Mouse (Mus musculus) myocyte (in vitro differentiated cells): ENCODE results near the gene Adal. TPM values are rescaled to one million over a fixed set of nuclear protein-coding genes. Genes with fewer than 3 reads are reported as not detected.

Experiments used
- H3K27me3 ChIP-seq: one replicate; pipeline ENCODE4 v1.6.1; 2011; ENCODE audit not compliant: control insufficient read depth, insufficient read depth, insufficient read length
- H3K36me3 ChIP-seq: one replicate; pipeline ENCODE4 v1.6.1; 2011; ENCODE audit not compliant: control insufficient read depth, insufficient read depth
- H3K4me2 ChIP-seq: one replicate; pipeline ENCODE4 v1.6.1; 2011; ENCODE audit warnings: low read depth, control low read depth
- H3K4me3 ChIP-seq: one replicate; pipeline ENCODE4 v1.5.1; 2011; ENCODE audit warnings: mild to moderate bottlenecking, control low read depth, moderate library complexity
- H3K79me2 ChIP-seq: one replicate; pipeline ENCODE4 v1.6.1; 2011; ENCODE audit not compliant: control insufficient read depth, insufficient read depth
- H3ac ChIP-seq: one replicate; pipeline ENCODE4 v1.6.1; 2011; ENCODE audit not compliant: control insufficient read depth, insufficient read length
- CEBPB ChIP-seq: IDR thresholded peaks from 2 replicates; pipeline ENCODE4 v1.6.1; 2011; ENCODE audit warnings: mild to moderate bottlenecking, moderate library complexity; ENCODE audit not compliant: poor library complexity, insufficient read depth, severe bottlenecking
- E2F4 ChIP-seq: IDR thresholded peaks from one replicate; pipeline ENCODE4 v1.6.1; 2011; ENCODE audit warnings: mild to moderate bottlenecking, control low read depth, moderate library complexity; ENCODE audit not compliant: insufficient read depth
- MAX ChIP-seq: IDR thresholded peaks from one replicate; pipeline ENCODE4 v1.6.1; 2011; ENCODE audit warnings: low read depth, mild to moderate bottlenecking, control low read depth
- MYOD1 ChIP-seq, 3 experiments: IDR thresholded peaks; one replicate each; pipeline ENCODE4 v1.6.1; 2011; ENCODE audit warnings: control low read depth in 2 of 3, low read depth in 2 of 3, mild to moderate bottlenecking in 2 of 3, moderate library complexity in 1 of 3; ENCODE audit not compliant: insufficient read length in 2 of 3, control insufficient read depth in 1 of 3
- MYOG ChIP-seq, 3 experiments: IDR thresholded peaks; one replicate each; pipeline ENCODE4 v1.6.1; 2011; ENCODE audit warnings: control low read depth in 2 of 3, low read depth in 2 of 3, mild to moderate bottlenecking in 2 of 3; ENCODE audit not compliant: insufficient read length in 2 of 3, control insufficient read depth in 1 of 3, insufficient read depth in 1 of 3
- POLR2A ChIP-seq: IDR thresholded peaks from one replicate; pipeline ENCODE4 v1.6.1; 2011; ENCODE audit warnings: low read depth, mild to moderate bottlenecking, control low read depth, moderate library complexity; ENCODE audit not compliant: insufficient read length
- POLR2AphosphoS2 ChIP-seq: IDR thresholded peaks from one replicate; pipeline ENCODE4 v1.6.1; 2011; ENCODE audit warnings: low read depth, control low read depth; ENCODE audit not compliant: insufficient read length
- REST ChIP-seq: IDR thresholded peaks from one replicate; pipeline ENCODE4 v1.6.1; 2011; ENCODE audit warnings: mild to moderate bottlenecking, control low read depth, moderate library complexity; ENCODE audit not compliant: insufficient read depth, insufficient read length
- SRF ChIP-seq: IDR thresholded peaks from one replicate; pipeline ENCODE4 v1.6.1; 2011; ENCODE audit warnings: low read depth; ENCODE audit not compliant: control insufficient read depth, insufficient read length
- TCF12 ChIP-seq: IDR thresholded peaks from one replicate; pipeline ENCODE4 v1.6.1; 2011; ENCODE audit warnings: mild to moderate bottlenecking, control low read depth; ENCODE audit not compliant: poor library complexity, insufficient read depth, severe bottlenecking
- TCF3 ChIP-seq: IDR thresholded peaks from one replicate; pipeline ENCODE4 v1.6.1; 2011; ENCODE audit warnings: low read depth, control low read depth; ENCODE audit not compliant: insufficient read length
- USF1 ChIP-seq: IDR thresholded peaks from one replicate; pipeline ENCODE4 v1.6.1; 2011; ENCODE audit warnings: low read depth, mild to moderate bottlenecking, control low read depth, moderate library complexity
- polyA plus RNA-seq: library from polyadenylated mRNA; unstranded; fragments of >200 nt; fragmentation: generic; extraction: Trizol; gene quantifications from one replicate; pipeline ENCODE4 v1.2.1, GENCODE M21; 2012; ENCODE audit warnings: missing spikeins

Gene Adal
- polyA plus RNA-seq = 1.5 TPM

- TF ChIP-seq USF1 = no peak
- TF ChIP-seq POLR2AphosphoS2 = peak; percentile 91
- TF ChIP-seq POLR2A = peak; percentile 77
- no peak for TF ChIP-seq REST
- TF ChIP-seq MAX = no peak
Measured at GRCm38 (mm10) chr2:121140018-121140882, at the start of gene Adal, which contains the start of gene Lcmt2. Gene Adal, plus strand, starts transcription at chr2:121140428. Gene Lcmt2, minus strand, starts transcription at chr2:121140653.

DNA sequence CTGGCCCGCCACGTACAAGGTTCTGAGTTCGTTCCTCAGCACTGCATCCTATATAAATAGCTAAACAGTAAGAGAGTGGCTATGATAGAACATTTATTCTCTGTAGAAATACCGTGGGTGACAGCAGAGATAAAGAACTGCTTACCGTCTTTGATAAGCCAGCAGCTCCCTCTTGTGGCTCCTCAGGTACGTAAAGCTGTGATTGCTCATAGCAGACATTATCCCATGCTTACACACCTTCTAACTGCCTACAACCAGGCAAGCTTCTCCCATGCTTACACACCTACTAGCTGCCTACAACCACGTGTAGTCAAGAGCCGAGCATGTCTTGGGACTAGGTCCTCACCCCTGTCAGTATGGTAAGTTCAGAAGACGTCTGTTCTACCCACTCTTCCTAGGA lies 38.2 kb upstream of the Adal start:
- Histone ChIP-seq H3K4me3 (no peak overlapping the region), H3K4me2 (peak overlapping the region; percentile 46), H3ac (no peak overlapping the region), H3K36me3 (no peaks in the 10 kb centered on the region), H3K27me3 (peaks cover 15% of the 10 kb centered on the region), H3K79me2 (no peaks in the 10 kb centered on the region)
- TF ChIP-seq POLR2AphosphoS2 (no peak), SRF (no peak), MAX (no peak), USF1 (no peak), CEBPB (no peak), TCF12 (no peak), POLR2A (no peak), MYOD1 (IDR thresholded peaks at IDR 0.05; ENCODE audit: control insufficient read depth in 1 of 3, insufficient read length in 2 of 3, low read depth in 2 of 3) (no peak), REST (no peak), MYOG (IDR thresholded peaks at IDR 0.05; ENCODE audit: control insufficient read depth in 1 of 3, insufficient read depth in 1 of 3, insufficient read length in 2 of 3, low read depth in 2 of 3) (no peak), TCF3 (no peak), E2F4 (no peak)

More at GRCm38 (mm10) chr2:121140018-121140882, at the start of gene Adal, which contains the start of gene Lcmt2:
- Histone ChIP-seq H3K79me2 (no peaks in the 10 kb centered on the region), H3ac (peak within 1 kb of the TSS; percentile 90), H3K4me2 (peak within 1 kb of the TSS; percentile 74), H3K4me3 (peak within 1 kb of the TSS; percentile 26), H3K36me3 (no peaks in the 10 kb centered on the region), H3K27me3 (no peaks in the 10 kb centered on the region)

GRCm38 (mm10) chr2:121105940-121106339 lies 34.3 kb upstream of the Adal start:
- no peak overlapping the region for H3K4me3 ChIP-seq
- TF ChIP-seq POLR2A = no peak
- TF ChIP-seq MAX = no peak
- TF ChIP-seq TCF12 = no peak
- no peak for TF ChIP-seq CEBPB
- peaks cover 14% of the 10 kb centered on the region for H3K27me3 ChIP-seq
- H3K79me2 ChIP-seq = no peaks in the 10 kb centered on the region
- H3K4me2 ChIP-seq = no peak overlapping the region
- H3K36me3 ChIP-seq = no peaks in the 10 kb centered on the region
- no peak overlapping the region for H3ac ChIP-seq

GRCm38 (mm10) chr2:121109695-121110094 lies 30.5 kb upstream of the Adal start, which contains the start of gene Tgm7:
Gene Tgm7, minus strand, starts transcription at chr2:121109795.
- Histone ChIP-seq H3K79me2 (no peaks in the 10 kb centered on the region), H3K4me2 (no peak within 1 kb of the TSS), H3K27me3 (peaks cover 6% of the 10 kb centered on the region), H3K36me3 (no peaks in the 10 kb centered on the region), H3ac (no peak within 1 kb of the TSS), H3K4me3 (no peak within 1 kb of the TSS)
- TF ChIP-seq TCF3 = no peak
- TF ChIP-seq TCF12 = no peak
- no peak for TF ChIP-seq MAX
- TF ChIP-seq POLR2AphosphoS2 = no peak
- TF ChIP-seq SRF = no peak
- no peak for TF ChIP-seq REST
- TF ChIP-seq E2F4 = no peak
- TF ChIP-seq MYOG (IDR thresholded peaks at IDR 0.05; ENCODE audit: control insufficient read depth in 1 of 3, insufficient read depth in 1 of 3, insufficient read length in 2 of 3, low read depth in 2 of 3) = no peak
- TF ChIP-seq USF1 = no peak
- TF ChIP-seq CEBPB = no peak
- TF ChIP-seq MYOD1 (IDR thresholded peaks at IDR 0.05; ENCODE audit: control insufficient read depth in 1 of 3, insufficient read length in 2 of 3, low read depth in 2 of 3) = no peak
- no peak for TF ChIP-seq POLR2A

DNA sequence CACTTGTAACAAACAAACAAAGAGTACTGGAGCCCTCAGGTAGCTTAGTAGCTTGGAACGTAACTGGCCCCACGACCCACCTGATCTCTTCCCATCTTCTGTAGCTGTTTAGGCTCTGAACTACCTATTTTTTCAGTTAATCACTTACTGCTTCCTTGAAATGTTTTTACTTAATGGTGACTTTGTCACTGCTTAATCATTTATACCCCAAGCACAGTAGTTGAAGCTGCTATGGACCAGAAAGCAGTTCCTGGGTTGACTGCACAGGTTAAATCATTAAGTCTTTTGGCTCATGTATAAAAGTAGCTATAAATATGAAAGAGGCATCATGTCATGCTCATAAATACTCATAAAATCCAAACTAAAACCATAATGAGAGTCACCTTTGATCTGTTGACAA lies 24.8 kb upstream of the Adal start:
- Histone ChIP-seq H3K4me3 (no peak overlapping the region), H3K4me2 (no peak overlapping the region), H3K27me3 (peaks cover 30% of the 10 kb centered on the region), H3K36me3 (no peaks in the 10 kb centered on the region), H3ac (no peak overlapping the region), H3K79me2 (no peaks in the 10 kb centered on the region)
- TF ChIP-seq MAX (no peak), E2F4 (no peak), SRF (no peak), REST (no peak), POLR2AphosphoS2 (no peak), TCF12 (no peak), USF1 (no peak), CEBPB (no peak), TCF3 (no peak), MYOD1 (IDR thresholded peaks at IDR 0.05; ENCODE audit: control insufficient read depth in 1 of 3, insufficient read length in 2 of 3, low read depth in 2 of 3) (no peak), POLR2A (no peak)
